Mouse (Mus musculus): Measurements from ENCODE around the gene Sprn. TPM values are rescaled to one million over a fixed set of nuclear protein-coding genes. Genes with fewer than 3 reads are reported as not detected.

The Sprn gene
- total RNA-seq, 4 experiments from 2014 or later: 1.0 to 1.4 (median 1.2) TPM

Other genes starting within 250 kb of the Sprn start
- gene Utf1, start 211.1 kb downstream of the Sprn start, total RNA-seq (2022): not detected
- gene 6430531B16Rik, start 176.1 kb downstream of the Sprn start, total RNA-seq (2022): 1 to 10 TPM in 1 of 4 experiments, under 1 TPM in 2, not detected in 1; 0.31 to 1.1 (median 0.83) TPM
- 1 to 10 TPM; 1.8 to 5.9 (median 4.4) TPM for gene Adam8, start 162.3 kb downstream of the Sprn start, total RNA-seq (2022)
- gene Zfp511, start 118.5 kb downstream of the Sprn start, total RNA-seq (2022): 10 to 100 TPM; 21.8 to 30.7 (median 26.7) TPM
- 10 to 100 TPM; 24.2 to 35.8 (median 32.2) TPM for gene Tubgcp2, start 118.2 kb downstream of the Sprn start, total RNA-seq (2022)
- not detected for gene Msx3, start 105.8 kb downstream of the Sprn start, total RNA-seq (2022)
- gene Caly, start 72.3 kb downstream of the Sprn start, total RNA-seq (2022): 10 to 100 TPM in 2 of 4 experiments, 1 to 10 TPM in 2; 5.8 to 13.8 (median 11.0) TPM
- gene Prap1, start 61.5 kb downstream of the Sprn start, total RNA-seq (2022): not detected
- 10 to 100 TPM; 36.0 to 65.5 (median 43.9) TPM for gene Fuom, start 52.4 kb downstream of the Sprn start, total RNA-seq (2022)
- 10 to 100 TPM in 3 of 4 experiments, 1 to 10 TPM in 1; 9.6 to 19.7 (median 13.8) TPM for gene Paox, start 39.1 kb downstream of the Sprn start, total RNA-seq (2022)
- 100 to 1,000 TPM; 229 to 495 (median 382) TPM for gene Echs1, start 38.4 kb downstream of the Sprn start, total RNA-seq (2022)
- 10 to 100 TPM; 30.1 to 32.7 (median 31.3) TPM for gene Mtg1, start 17.3 kb downstream of the Sprn start, total RNA-seq (2022)
- gene Olfr522, start 9.9 kb upstream of the Sprn start, total RNA-seq (2022): not detected
- gene Olfr523, start 18.3 kb upstream of the Sprn start, total RNA-seq (2022): not detected
- not detected for gene Olfr524, start 51.1 kb upstream of the Sprn start, total RNA-seq (2022)
- not detected for gene Cd163l1, start 63.4 kb upstream of the Sprn start, total RNA-seq (2022)
- under 1 TPM in 1 of 4 experiments, not detected in 3; 0.12 TPM for gene 5830411N06Rik, start 92.4 kb upstream of the Sprn start, total RNA-seq (2022)
- not detected for gene Olfr525, start 166.0 kb upstream of the Sprn start, total RNA-seq (2022)
- not detected for gene Olfr527, start 179.1 kb upstream of the Sprn start, total RNA-seq (2022)
- not detected for gene Olfr60, start 206.8 kb upstream of the Sprn start, total RNA-seq (2022)
- gene Olfr530, start 221.5 kb upstream of the Sprn start, total RNA-seq (2022): not detected
- not detected for gene Olfr531, start 248.0 kb upstream of the Sprn start, total RNA-seq (2022)